Mouse (Mus musculus): ENCODE measurements around the gene Scamp5. TPM values are rescaled to one million over a fixed set of nuclear protein-coding genes. Genes with fewer than 3 reads are reported as not detected.

Gene Scamp5
- polyA plus RNA-seq, 1 experiment, result 10.9 TPM

- Histone ChIP-seq H3K4me3 (replicated peaks; ENCODE audit: extremely low read depth, low read depth, low read length) (no peak overlapping the region), H3K4me1 (ENCODE audit: control insufficient read depth, insufficient read depth, low read length) (peaks cover 3% of the 10 kb centered on the region; the same call in 1 of the 2 replicates)
- no peak for DNase-seq
- WGBS, result 73% methylated on average over 6 of the region's 6 CpGs
- TF ChIP-seq POLR2A (IDR thresholded peaks at IDR 0.05; ENCODE audit: borderline replicate concordance, extremely low read depth, low read depth, low read length) (no peak), CTCF (IDR thresholded peaks at IDR 0.05; ENCODE audit: insufficient read depth, low read length) (no peak)
Observed at GRCm38 (mm10) chr9:57462866-57463265, 5.0 kb downstream of the Scamp5 start.

GRCm38 (mm10) chr9:57459707-57460106 is 8.2 kb downstream of the Scamp5 start:
- Histone ChIP-seq H3K4me1 (ENCODE audit: control insufficient read depth, insufficient read depth, low read length) (no peaks in the 10 kb centered on the region), H3K4me3 (replicated peaks; ENCODE audit: extremely low read depth, low read depth, low read length) (no peak overlapping the region)
- WGBS, result 98% methylated on average over 2 of the region's 2 CpGs
- DNase-seq, result no peak
- TF ChIP-seq POLR2A (IDR thresholded peaks at IDR 0.05; ENCODE audit: borderline replicate concordance, extremely low read depth, low read depth, low read length) (no peak), CTCF (IDR thresholded peaks at IDR 0.05; ENCODE audit: insufficient read depth, low read length) (no peak)

- WGBS, result 81% methylated on average over 4 of the region's 4 CpGs
- Histone ChIP-seq H3K4me3 (replicated peaks; ENCODE audit: extremely low read depth, low read depth, low read length) (no peak overlapping the region), H3K4me1 (ENCODE audit: control insufficient read depth, insufficient read depth, low read length) (no peaks in the 10 kb centered on the region)
- no peak for DNase-seq
- no peak for TF ChIP-seq POLR2A (IDR thresholded peaks at IDR 0.05; ENCODE audit: borderline replicate concordance, extremely low read depth, low read depth, low read length)
- TF ChIP-seq CTCF (IDR thresholded peaks at IDR 0.05; ENCODE audit: insufficient read depth, low read length), result no peak
Observed at GRCm38 (mm10) chr9:57453516-57453915, 14.3 kb downstream of the Scamp5 start.

- no peak for DNase-seq
- Histone ChIP-seq H3K4me3 (replicated peaks; ENCODE audit: extremely low read depth, low read depth, low read length) (no peak overlapping the region), H3K4me1 (ENCODE audit: control insufficient read depth, insufficient read depth, low read length) (no peaks in the 10 kb centered on the region)
- 72% methylated on average over 8 of the region's 8 CpGs for WGBS
- TF ChIP-seq CTCF (IDR thresholded peaks at IDR 0.05; ENCODE audit: insufficient read depth, low read length), result no peak
- no peak for TF ChIP-seq POLR2A (IDR thresholded peaks at IDR 0.05; ENCODE audit: borderline replicate concordance, extremely low read depth, low read depth, low read length)
Observed at GRCm38 (mm10) chr9:57452624-57453462, 15.0 kb downstream of the Scamp5 start.

- WGBS, result 53% methylated on average over 1 of the region's 1 CpGs
- DNase-seq, result no peak
- TF ChIP-seq CTCF (IDR thresholded peaks at IDR 0.05; ENCODE audit: insufficient read depth, low read length) (no peak), POLR2A (IDR thresholded peaks at IDR 0.05; ENCODE audit: borderline replicate concordance, extremely low read depth, low read depth, low read length) (no peak)
- no peaks in the 10 kb centered on the region for H3K4me1 ChIP-seq (ENCODE audit: control insufficient read depth, insufficient read depth, low read length)
- no peak overlapping the region for H3K4me3 ChIP-seq (replicated peaks; ENCODE audit: extremely low read depth, low read depth, low read length)
Observed at GRCm38 (mm10) chr9:57449715-57450114, 18.1 kb downstream of the Scamp5 start.

- no peak for DNase-seq
- TF ChIP-seq POLR2A (IDR thresholded peaks at IDR 0.05; ENCODE audit: borderline replicate concordance, extremely low read depth, low read depth, low read length), result no peak
- no peak for TF ChIP-seq CTCF (IDR thresholded peaks at IDR 0.05; ENCODE audit: insufficient read depth, low read length)
- 95% methylated on average over 1 of the region's 1 CpGs for WGBS
- H3K4me1 ChIP-seq (ENCODE audit: control insufficient read depth, insufficient read depth, low read length), result peaks cover 2% of the 10 kb centered on the region; the same call in 1 of the 2 replicates
- H3K4me3 ChIP-seq (replicated peaks; ENCODE audit: extremely low read depth, low read depth, low read length), result no peak overlapping the region
Observed at GRCm38 (mm10) chr9:57440620-57441019, 27.2 kb downstream of the Scamp5 start.

GRCm38 (mm10) chr9:57439522-57440295 is 28.2 kb downstream of the Scamp5 start, which contains the start of gene Ppcdc:
Gene Ppcdc, minus strand, starts transcription at chr9:57440124.
- peak; percentile 86 for DNase-seq
- Histone ChIP-seq H3K4me1 (ENCODE audit: control insufficient read depth, insufficient read depth, low read length) (peaks cover 2% of the 10 kb centered on the region; the same call in 1 of the 2 replicates), H3K4me3 (replicated peaks; ENCODE audit: extremely low read depth, low read depth, low read length) (peak within 1 kb of the TSS; percentile 95)
- TF ChIP-seq CTCF (IDR thresholded peaks at IDR 0.05; ENCODE audit: insufficient read depth, low read length) (no peak), POLR2A (IDR thresholded peaks at IDR 0.05; ENCODE audit: borderline replicate concordance, extremely low read depth, low read depth, low read length) (peak; percentile 95)
- WGBS, result 2% methylated on average over 32 of the region's 32 CpGs

GRCm38 (mm10) chr9:57439083-57439482 is 28.8 kb downstream of the Scamp5 start:
- H3K4me1 ChIP-seq (ENCODE audit: control insufficient read depth, insufficient read depth, low read length), result peaks cover 2% of the 10 kb centered on the region; the same call in 1 of the 2 replicates
- WGBS, result 18% methylated on average over 7 of the region's 7 CpGs
- no peak for DNase-seq
- H3K4me3 ChIP-seq (replicated peaks; ENCODE audit: extremely low read depth, low read depth, low read length), result no peak overlapping the region
- TF ChIP-seq POLR2A (IDR thresholded peaks at IDR 0.05; ENCODE audit: borderline replicate concordance, extremely low read depth, low read depth, low read length) (no peak), CTCF (IDR thresholded peaks at IDR 0.05; ENCODE audit: insufficient read depth, low read length) (no peak)

GRCm38 (mm10) chr9:57437896-57438614 is 29.8 kb downstream of the Scamp5 start:
- Histone ChIP-seq H3K4me1 (ENCODE audit: control insufficient read depth, insufficient read depth, low read length) (peaks cover 5% of the 10 kb centered on the region), H3K4me3 (replicated peaks; ENCODE audit: extremely low read depth, low read depth, low read length) (no peak overlapping the region)
- 76% methylated on average over 10 of the region's 10 CpGs for WGBS
- DNase-seq, result no peak
- TF ChIP-seq CTCF (IDR thresholded peaks at IDR 0.05; ENCODE audit: insufficient read depth, low read length) (no peak), POLR2A (IDR thresholded peaks at IDR 0.05; ENCODE audit: borderline replicate concordance, extremely low read depth, low read depth, low read length) (no peak)
